Mouse (Mus musculus) cerebellum, adult (tissue): ENCODE results near the gene Kif17.
"Not testable (repeated sequence)": the region's sequence is repeated elsewhere in the genome, so short reads cannot be mapped to it uniquely, and the experiment has no call there.

ENCODE experiments used
- ATAC-seq: cut with Nextera tagmentation; 2 replicates; pipeline ENCODE4 v1.9.2; 2017; ENCODE audit warnings: mild to moderate bottlenecking, moderate library complexity, mixed read lengths; ENCODE audit not compliant: insufficient number of reproducible peaks, low FRiP score, low TSS enrichment

Gene Kif17

GRCm38 (mm10) chr4:138311595-138311994 is 61.4 kb downstream of the Kif17 start:
- ATAC-seq: peak; percentile 39

- no peak for ATAC-seq
Measured at GRCm38 (mm10) chr4:138312105-138312504, 61.9 kb downstream of the Kif17 start.

GRCm38 (mm10) chr4:138313021-138313420 is 62.8 kb downstream of the Kif17 start:
- no peak for ATAC-seq

GRCm38 (mm10) chr4:138313795-138314194 is 63.6 kb downstream of the Kif17 start:
- no peak for ATAC-seq

- ATAC-seq: no peak
Measured at GRCm38 (mm10) chr4:138315781-138316180, 65.5 kb downstream of the Kif17 start.

- ATAC-seq: no peak
Measured at GRCm38 (mm10) chr4:138316369-138316768, 66.1 kb downstream of the Kif17 start.

- ATAC-seq: no peak
Measured at GRCm38 (mm10) chr4:138318509-138319266, 68.5 kb downstream of the Kif17 start.

GRCm38 (mm10) chr4:138319508-138319907 is 69.3 kb downstream of the Kif17 start:
- 0 out of 2 replicates have a peak, but pooled peaks have one; percentile 21 for ATAC-seq

GRCm38 (mm10) chr4:138320711-138321110 is 70.5 kb downstream of the Kif17 start:
- ATAC-seq: no peak

GRCm38 (mm10) chr4:138321488-138321887 is 71.3 kb downstream of the Kif17 start:
- no peak for ATAC-seq

- no peak for ATAC-seq
Measured at GRCm38 (mm10) chr4:138322692-138323091, 72.5 kb downstream of the Kif17 start.

GRCm38 (mm10) chr4:138323753-138324152 is 73.5 kb downstream of the Kif17 start:
- ATAC-seq: no peak

GRCm38 (mm10) chr4:138324451-138324850 is 74.2 kb downstream of the Kif17 start:
- no peak for ATAC-seq

GRCm38 (mm10) chr4:138325466-138326076 is 75.3 kb downstream of the Kif17 start:
- peak; percentile 87 for ATAC-seq

- peak; percentile 67 for ATAC-seq
Measured at GRCm38 (mm10) chr4:138326077-138326695, 76.0 kb downstream of the Kif17 start, which contains the start of gene Pink1. Pink1 (minus strand) TSS chr4:138326307.

GRCm38 (mm10) chr4:138327155-138327554 is 76.9 kb downstream of the Kif17 start:
- ATAC-seq: not testable (repeated sequence)

- ATAC-seq: no peak
Measured at GRCm38 (mm10) chr4:138327891-138328470, 77.7 kb downstream of the Kif17 start.

GRCm38 (mm10) chr4:138330264-138330671 is 80.0 kb downstream of the Kif17 start:
- ATAC-seq: no peak

GRCm38 (mm10) chr4:138331647-138332046 is 81.4 kb downstream of the Kif17 start:
- peak; percentile 56; the same call in 1 of the 2 replicates for ATAC-seq

GRCm38 (mm10) chr4:138333135-138333534 is 82.9 kb downstream of the Kif17 start:
- no peak for ATAC-seq

GRCm38 (mm10) chr4:138335036-138335435 is 84.8 kb downstream of the Kif17 start:
- no peak for ATAC-seq
